Mouse (Mus musculus) heart, postnatal 0 days (tissue): Measurements from ENCODE around the gene Atp5k.

ENCODE experiments used
- CTCF ChIP-seq: IDR thresholded peaks from 2 replicates; pipeline ENCODE4 v1.5.1; 2016; ENCODE audit warnings: antibody characterized with exemption, control low read depth, low read depth
- EP300 ChIP-seq: IDR thresholded peaks from 2 replicates; pipeline ENCODE4 v1.6.1; 2016; ENCODE audit warnings: antibody characterized with exemption, low read depth

DNA sequence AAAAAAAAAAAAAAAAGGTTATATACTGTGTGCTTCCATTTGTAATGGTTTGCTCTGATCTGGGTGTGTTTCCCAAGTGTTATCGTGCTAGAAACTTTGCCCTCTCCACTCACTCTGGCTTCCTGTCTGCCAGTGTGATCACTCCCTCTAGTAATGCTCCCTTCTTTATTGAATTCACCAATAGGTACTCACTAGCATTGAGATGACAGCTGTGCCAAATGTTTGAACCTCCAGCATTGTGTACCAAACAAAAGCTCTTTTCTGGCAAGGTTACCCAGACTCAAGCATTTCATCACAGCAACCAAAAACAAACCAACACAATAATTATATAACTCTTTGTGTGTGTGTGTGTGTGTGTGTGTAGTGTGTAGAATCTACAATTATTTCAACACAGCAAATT is 17.4 kb upstream of the Atp5k start:
- TF ChIP-seq CTCF = no peak
- TF ChIP-seq EP300 = no peak
